Mouse (Mus musculus) cortical plate, adult 2 months (tissue): Measurements from ENCODE around the gene Gfi1b.

Source experiments
- CTCF ChIP-seq: fragments of 200-500 bp; IDR thresholded peaks from 2 replicates; pipeline ENCODE4 v1.5.1; 2011; ENCODE audit warnings: mild to moderate bottlenecking, control low read depth, low read length; ENCODE audit not compliant: insufficient read depth; ENCODE audit errors: extremely low read depth
- POLR2A ChIP-seq: fragments of 200-500 bp; IDR thresholded peaks from 2 replicates; pipeline ENCODE4 v1.6.1; 2011; ENCODE audit warnings: mild to moderate bottlenecking, low read length, control low read depth; ENCODE audit not compliant: insufficient read depth; ENCODE audit errors: extremely low read depth

DNA sequence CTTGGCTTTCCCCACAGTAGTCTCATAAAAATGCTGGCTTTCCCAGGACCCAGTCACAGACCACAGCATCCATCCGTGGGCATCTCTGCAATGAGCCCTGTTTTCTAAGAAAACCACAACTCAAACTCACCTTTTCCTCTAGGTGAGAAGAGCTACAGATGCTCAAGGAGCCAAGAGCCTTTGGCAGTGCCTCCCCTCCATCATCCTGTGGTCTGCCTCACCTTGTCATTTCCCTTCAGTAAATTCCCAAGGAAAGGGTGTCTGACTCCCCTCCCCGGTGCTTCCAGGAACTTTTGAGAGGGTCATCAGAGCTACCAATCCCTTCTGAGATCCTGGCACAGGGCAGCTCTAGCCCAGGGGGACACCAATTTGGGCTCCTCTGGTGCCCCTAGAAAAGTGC lies 671 bp downstream of the Gfi1b start:
- no peak for TF ChIP-seq POLR2A
- no peak for TF ChIP-seq CTCF
